Mouse (Mus musculus) colon, adult 2 months (tissue): ENCODE data around the gene Tert. TPM values are rescaled to one million over a fixed set of nuclear protein-coding genes. Genes with fewer than 3 reads are reported as not detected.

ENCODE experiments used
- polyA plus RNA-seq: library from polyadenylated mRNA; depleted of rRNA; stranded (reverse); fragments of >200 nt; gene quantifications from 2 replicates; pipeline ENCODE4 v1.2.3, GENCODE M21; 2012; rRNA removed

Tert gene
- polyA plus RNA-seq = 2.7 and 2.9 TPM in 2 replicates

DNA sequence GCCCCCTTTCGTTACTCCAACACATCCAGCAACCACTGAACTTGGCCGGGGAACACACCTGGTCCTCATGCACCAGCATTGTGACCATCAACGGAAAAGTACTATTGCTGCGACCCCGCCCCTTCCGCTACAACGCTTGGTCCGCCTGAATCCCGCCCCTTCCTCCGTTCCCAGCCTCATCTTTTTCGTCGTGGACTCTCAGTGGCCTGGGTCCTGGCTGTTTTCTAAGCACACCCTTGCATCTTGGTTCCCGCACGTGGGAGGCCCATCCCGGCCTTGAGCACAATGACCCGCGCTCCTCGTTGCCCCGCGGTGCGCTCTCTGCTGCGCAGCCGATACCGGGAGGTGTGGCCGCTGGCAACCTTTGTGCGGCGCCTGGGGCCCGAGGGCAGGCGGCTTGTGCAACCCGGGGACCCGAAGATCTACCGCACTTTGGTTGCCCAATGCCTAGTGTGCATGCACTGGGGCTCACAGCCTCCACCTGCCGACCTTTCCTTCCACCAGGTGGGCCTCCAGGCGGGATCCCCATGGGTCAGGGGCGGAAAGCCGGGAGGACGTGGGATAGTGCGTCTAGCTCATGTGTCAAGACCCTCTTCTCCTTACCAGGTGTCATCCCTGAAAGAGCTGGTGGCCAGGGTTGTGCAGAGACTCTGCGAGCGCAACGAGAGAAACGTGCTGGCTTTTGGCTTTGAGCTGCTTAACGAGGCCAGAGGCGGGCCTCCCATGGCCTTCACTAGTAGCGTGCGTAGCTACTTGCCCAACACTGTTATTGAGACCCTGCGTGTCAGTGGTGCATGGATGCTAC is at the start of gene Tert:
Tert (plus strand) TSS at position 167 of the 805 bp plus-strand sequence.

DNA sequence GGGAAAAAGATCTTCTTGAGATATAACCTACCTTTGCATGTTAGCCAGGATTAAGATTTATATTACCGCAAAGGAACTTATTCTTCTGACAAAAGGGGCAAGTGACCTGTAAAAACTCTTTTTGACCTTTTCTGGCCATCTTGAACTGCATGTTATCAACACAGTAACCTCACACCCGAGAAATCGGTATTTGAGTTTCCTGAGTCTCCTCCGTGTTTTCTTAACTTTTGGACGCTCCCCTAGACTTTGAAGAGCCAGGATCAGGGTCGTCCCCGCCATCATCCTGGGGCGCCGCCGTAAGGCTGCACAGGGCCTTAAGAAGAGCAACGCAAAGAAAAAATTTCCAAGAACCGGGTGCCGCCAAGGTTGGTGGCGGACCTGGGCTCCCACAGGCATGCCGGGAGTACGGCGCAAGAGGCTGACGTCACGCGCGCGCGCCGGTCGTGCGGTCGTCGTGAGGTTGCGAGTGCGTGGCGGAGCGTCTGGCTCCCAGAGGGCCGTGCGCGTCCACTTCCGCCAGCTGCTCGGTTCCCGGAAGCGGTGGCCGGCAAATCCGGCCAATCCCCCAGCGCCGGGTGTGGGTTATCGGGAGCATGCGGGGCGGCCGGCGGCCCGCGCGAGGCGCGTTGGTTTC is 23.1 kb upstream of the Tert start, which contains the start of gene Clptm1l:
Clptm1l (plus strand) TSS at position 485 of the 634 bp plus-strand sequence.

DNA sequence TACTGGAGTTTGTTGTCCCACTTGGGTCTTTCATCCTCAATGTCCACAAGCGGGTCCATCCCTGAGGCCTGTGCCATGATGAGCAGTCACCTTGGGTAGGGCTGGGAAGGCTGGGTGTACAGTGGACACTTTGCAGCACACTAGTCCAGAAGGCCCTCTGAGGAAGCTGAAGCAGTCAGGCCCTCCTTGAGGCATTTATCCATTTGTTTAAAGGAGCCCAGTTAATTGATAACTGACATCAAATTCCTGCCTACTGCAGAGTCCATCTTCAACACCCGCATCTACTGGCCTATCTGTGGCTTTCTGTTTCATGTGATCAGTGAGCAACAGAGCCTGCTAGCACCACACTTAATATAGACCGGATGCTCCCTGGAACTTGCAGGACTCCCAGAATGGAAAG is 51.1 kb downstream of the Tert start, which contains the start of gene Slc6a18:
Slc6a18 (minus strand) TSS at position 171 of the 400 bp plus-strand sequence.

Other genes with a start within 250 kb of the Tert start
- gene Lpcat1, start 159.7 kb upstream of the Tert start, polyA plus RNA-seq = 22.7 and 24.8 TPM in 2 replicates
- gene Slc6a3, start 90.2 kb upstream of the Tert start, polyA plus RNA-seq = 0.02 and 0.05 TPM in 2 replicates
- 146 and 173 TPM in 2 replicates for gene Clptm1l, start 22.9 kb upstream of the Tert start, polyA plus RNA-seq
- gene Slc6a18, start 51.1 kb downstream of the Tert start, polyA plus RNA-seq = not detected in 2 replicates
- gene Slc6a19, start 78.0 kb downstream of the Tert start, polyA plus RNA-seq = 1.5 and 1.9 TPM in 2 replicates
- 95.5 and 121 TPM in 2 replicates for gene Slc12a7, start 106.2 kb downstream of the Tert start, polyA plus RNA-seq
- 14.3 and 17.2 TPM in 2 replicates for gene Nkd2, start 220.7 kb downstream of the Tert start, polyA plus RNA-seq